Mouse (Mus musculus): Measurements from ENCODE around the gene Sde2. TPM values are rescaled to one million over a fixed set of nuclear protein-coding genes. Genes with fewer than 3 reads are reported as not detected.

The Sde2 gene
- polyA plus RNA-seq (2015; fragmentation: Nextera tagmentation; extraction: Ambion mirVana) = 18.8 and 20.0 TPM in 2 replicates

GRCm38 (mm10) chr1:180850316-180851270 lies at the start of gene Sde2:
Sde2 (plus strand) TSS chr1:180851127.
- Histone ChIP-seq H3K4me1 (replicated peaks; ENCODE audit: control insufficient read depth, insufficient read depth) (peaks cover 5% of the 10 kb centered on the region), H3K27me3 (ENCODE audit: control insufficient read depth, insufficient read depth, low read length) (no peaks in the 10 kb centered on the region), H3K9me3 (ENCODE audit: control insufficient read depth, low read length) (no peaks in the 10 kb centered on the region), H3K4me3 (ENCODE audit: low read depth, low read length) (peak within 1 kb of the TSS; percentile 86), H3K27ac (replicated peaks) (peak within 1 kb of the TSS; percentile 98), H3K9ac (ENCODE audit: low read length) (peak within 1 kb of the TSS; percentile 88), H3K4me2 (replicated peaks; ENCODE audit: low read depth) (peak within 1 kb of the TSS; percentile 77), H3K36me3 (ENCODE audit: control insufficient read depth, insufficient read depth, low read length) (no peaks in the 10 kb centered on the region)
- peak; percentile 96 for TF ChIP-seq EP300 (optimal IDR thresholded peaks at IDR 0.05)
- 0 out of 2 replicates have a peak, but pooled peaks have one; percentile 3 for TF ChIP-seq CTCF (IDR thresholded peaks at IDR 0.05; ENCODE audit: low read depth)
- ATAC-seq (ENCODE audit: low FRiP score, low TSS enrichment) = peak; percentile 99
- under 1% methylated on average over 73 of the region's 77 CpGs for WGBS
- DNase-seq (ENCODE audit: low spot score) = peak; percentile 100

DNA sequence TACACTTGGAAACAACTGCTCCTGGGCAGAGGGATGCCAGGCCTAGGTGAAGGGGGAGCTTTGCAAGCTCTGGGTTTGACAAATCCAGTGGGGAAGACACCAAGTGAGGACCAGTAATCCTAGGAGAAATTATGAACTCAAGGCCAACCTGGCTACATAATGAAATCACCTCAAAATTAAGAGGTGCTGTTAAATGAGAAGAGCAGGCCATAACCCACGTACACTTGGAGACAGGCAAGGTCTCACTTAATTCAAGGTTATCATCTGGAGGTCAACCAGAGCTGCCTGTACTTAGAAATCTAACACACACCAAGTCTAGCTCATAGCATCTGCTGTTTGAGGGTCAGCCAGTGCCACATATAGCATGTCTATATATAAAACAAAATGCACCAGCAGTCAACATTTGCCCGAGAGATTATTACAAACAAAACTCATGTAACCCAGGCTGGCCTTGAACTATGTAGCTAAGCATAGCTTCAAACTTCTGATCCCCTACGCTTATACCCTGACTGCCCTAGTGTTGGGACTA lies 49.4 kb upstream of the Sde2 start:
- Histone ChIP-seq H3K27me3 (ENCODE audit: control insufficient read depth, insufficient read depth, low read length) (no peaks in the 10 kb centered on the region), H3K9me3 (ENCODE audit: control insufficient read depth, low read length) (no peaks in the 10 kb centered on the region), H3K4me3 (ENCODE audit: low read depth, low read length) (no peak overlapping the region), H3K9ac (ENCODE audit: low read length) (no peak overlapping the region), H3K27ac (replicated peaks) (no peak overlapping the region), H3K36me3 (ENCODE audit: control insufficient read depth, insufficient read depth, low read length) (peaks cover 29% of the 10 kb centered on the region), H3K4me2 (replicated peaks; ENCODE audit: low read depth) (no peak overlapping the region), H3K4me1 (replicated peaks; ENCODE audit: control insufficient read depth, insufficient read depth) (no peaks in the 10 kb centered on the region)
- TF ChIP-seq CTCF (IDR thresholded peaks at IDR 0.05; ENCODE audit: low read depth) (no peak), EP300 (optimal IDR thresholded peaks at IDR 0.05) (no peak)
- DNase-seq (ENCODE audit: low spot score) (no peak), ATAC-seq (ENCODE audit: low FRiP score, low TSS enrichment) (no peak)
- 71% methylated on average over 3 of the region's 3 CpGs for WGBS

- Histone ChIP-seq H3K4me1 (replicated peaks; ENCODE audit: control insufficient read depth, insufficient read depth) (no peaks in the 10 kb centered on the region), H3K27ac (replicated peaks) (no peak overlapping the region), H3K4me3 (ENCODE audit: low read depth, low read length) (no peak overlapping the region), H3K27me3 (ENCODE audit: control insufficient read depth, insufficient read depth, low read length) (no peaks in the 10 kb centered on the region), H3K9ac (ENCODE audit: low read length) (no peak overlapping the region), H3K4me2 (replicated peaks; ENCODE audit: low read depth) (no peak overlapping the region), H3K36me3 (ENCODE audit: control insufficient read depth, insufficient read depth, low read length) (peaks cover 46% of the 10 kb centered on the region), H3K9me3 (ENCODE audit: control insufficient read depth, low read length) (no peaks in the 10 kb centered on the region)
- TF ChIP-seq EP300 (optimal IDR thresholded peaks at IDR 0.05) (no peak), CTCF (IDR thresholded peaks at IDR 0.05; ENCODE audit: low read depth) (no peak)
- ATAC-seq (ENCODE audit: low FRiP score, low TSS enrichment) = no peak
- WGBS = 84% methylated on average over 6 of the region's 6 CpGs
- no peak for DNase-seq (ENCODE audit: low spot score)
These were observed 47.0 kb upstream of the Sde2 start for GRCm38 (mm10) chr1:180803881-180804280.

DNA sequence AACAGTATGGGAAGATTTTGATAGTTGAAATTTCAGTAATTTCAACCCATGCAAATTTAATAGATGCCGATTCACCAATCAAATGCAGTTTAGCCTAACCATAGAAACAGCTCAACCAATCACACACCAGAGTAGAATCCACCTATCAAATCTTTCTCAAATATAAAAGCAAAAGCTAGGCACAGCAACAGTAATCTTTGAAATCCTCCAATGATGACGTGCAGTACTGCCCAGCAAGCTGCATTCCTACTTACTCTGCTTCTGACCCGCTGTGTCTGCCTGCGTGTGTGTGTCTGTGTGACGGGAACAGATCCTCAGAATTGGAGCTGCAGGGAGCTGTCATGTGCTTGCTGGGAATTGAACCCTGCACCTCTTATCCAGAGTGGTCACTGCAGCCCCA lies 42.1 kb upstream of the Sde2 start:
- WGBS = 67% methylated on average over 5 of the region's 5 CpGs
- H3K36me3 ChIP-seq (ENCODE audit: control insufficient read depth, insufficient read depth, low read length) = peaks cover 42% of the 10 kb centered on the region
- H3K4me2 ChIP-seq (replicated peaks; ENCODE audit: low read depth) = no peak overlapping the region
- DNase-seq (ENCODE audit: low spot score) (no peak), ATAC-seq (ENCODE audit: low FRiP score, low TSS enrichment) (no peak)
- H3K27ac ChIP-seq (replicated peaks) = no peak overlapping the region
- no peaks in the 10 kb centered on the region for H3K4me1 ChIP-seq (replicated peaks; ENCODE audit: control insufficient read depth, insufficient read depth)
- no peaks in the 10 kb centered on the region for H3K27me3 ChIP-seq (ENCODE audit: control insufficient read depth, insufficient read depth, low read length)
- H3K9me3 ChIP-seq (ENCODE audit: control insufficient read depth, low read length) = no peaks in the 10 kb centered on the region
- no peak overlapping the region for H3K4me3 ChIP-seq (ENCODE audit: low read depth, low read length)
- no peak for TF ChIP-seq CTCF (IDR thresholded peaks at IDR 0.05; ENCODE audit: low read depth)
- H3K9ac ChIP-seq (ENCODE audit: low read length) = no peak overlapping the region

- TF ChIP-seq CTCF (IDR thresholded peaks at IDR 0.05; ENCODE audit: low read depth) (peak; percentile 62), EP300 (optimal IDR thresholded peaks at IDR 0.05) (no peak)
- Histone ChIP-seq H3K27me3 (ENCODE audit: control insufficient read depth, insufficient read depth, low read length) (no peaks in the 10 kb centered on the region), H3K9ac (ENCODE audit: low read length) (no peak overlapping the region), H3K9me3 (ENCODE audit: control insufficient read depth, low read length) (no peaks in the 10 kb centered on the region), H3K27ac (replicated peaks) (no peak overlapping the region), H3K4me2 (replicated peaks; ENCODE audit: low read depth) (peak overlapping the region; percentile 48), H3K4me3 (ENCODE audit: low read depth, low read length) (peak overlapping the region; percentile 78; the same call in 1 of the 2 replicates), H3K4me1 (replicated peaks; ENCODE audit: control insufficient read depth, insufficient read depth) (no peaks in the 10 kb centered on the region), H3K36me3 (ENCODE audit: control insufficient read depth, insufficient read depth, low read length) (peaks cover 25% of the 10 kb centered on the region)
- DNase-seq (ENCODE audit: low spot score) = no peak
- WGBS = 39% methylated on average over 7 of the region's 7 CpGs
- ATAC-seq (ENCODE audit: low FRiP score, low TSS enrichment) = no peak
These were observed 40.0 kb upstream of the Sde2 start for GRCm38 (mm10) chr1:180810976-180811375.
